Mouse (Mus musculus): ENCODE data around the gene A030005K14Rik.

GRCm38 (mm10) chr1:83038109-83038672 is 21.0 kb downstream of the A030005K14Rik start, which contains the start of gene Slc19a3:
- TF ChIP-seq CTCF (conservative IDR thresholded peaks at IDR 0.05; ENCODE audit: low read length), result no peak
- TF ChIP-seq NANOG (IDR thresholded peaks at IDR 0.05; ENCODE audit: borderline replicate concordance, low read length), result no peak

All from E14TG2a.4 (cell line).